Mouse (Mus musculus): Measurements from ENCODE around the gene Phactr4.
"Not testable (repeated sequence)": the region's sequence is repeated elsewhere in the genome, so short reads cannot be mapped to it uniquely, and the experiment has no call there.

Gene Phactr4

DNA sequence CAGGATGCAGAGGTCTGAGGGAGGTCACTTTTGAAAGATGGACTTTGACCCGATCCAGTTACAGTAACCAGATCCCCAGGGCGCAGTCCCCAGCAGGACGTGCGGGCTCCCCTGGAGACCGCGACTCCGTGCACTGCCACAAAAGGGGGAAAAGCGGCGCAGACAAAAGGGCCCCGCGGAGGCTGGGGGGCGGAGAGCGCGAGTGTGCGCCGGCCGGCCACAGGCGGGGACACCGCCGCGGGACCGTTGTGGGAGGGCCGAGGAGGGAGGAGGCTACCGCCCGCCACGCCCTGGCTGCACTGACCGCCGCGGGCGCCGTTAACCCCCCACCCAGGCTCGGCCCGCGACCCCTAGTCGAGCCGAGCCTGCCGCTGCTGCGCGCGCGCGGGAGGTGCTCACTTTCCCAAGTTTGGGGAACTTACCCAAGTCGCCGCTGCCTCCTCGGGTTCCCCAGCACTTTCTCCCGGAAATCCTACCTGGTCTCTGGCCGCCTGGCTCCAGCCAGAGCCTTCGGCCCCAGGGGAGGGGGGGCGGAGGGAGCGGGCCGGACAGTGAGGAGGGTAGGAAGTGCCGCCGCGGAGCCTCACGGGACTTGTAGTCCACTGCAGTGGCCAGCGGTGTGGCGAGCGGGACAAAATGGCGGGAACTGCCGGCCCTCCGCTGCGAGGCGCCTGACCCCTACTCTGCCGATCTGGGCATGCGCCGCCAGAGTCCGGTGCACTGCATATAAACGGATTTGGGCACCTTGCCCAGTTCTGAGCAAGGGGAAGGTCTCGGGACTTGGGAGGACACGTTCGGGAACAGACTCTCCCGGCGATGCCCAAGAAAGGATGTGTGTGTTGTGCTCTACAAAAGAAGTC is at the start of gene Phactr4:
Gene Phactr4, minus strand, starts transcription at position 567 of the 860 bp plus-strand sequence.
- in situ Hi-C loops (cut with MseI, MboI) = no loop called here

DNA sequence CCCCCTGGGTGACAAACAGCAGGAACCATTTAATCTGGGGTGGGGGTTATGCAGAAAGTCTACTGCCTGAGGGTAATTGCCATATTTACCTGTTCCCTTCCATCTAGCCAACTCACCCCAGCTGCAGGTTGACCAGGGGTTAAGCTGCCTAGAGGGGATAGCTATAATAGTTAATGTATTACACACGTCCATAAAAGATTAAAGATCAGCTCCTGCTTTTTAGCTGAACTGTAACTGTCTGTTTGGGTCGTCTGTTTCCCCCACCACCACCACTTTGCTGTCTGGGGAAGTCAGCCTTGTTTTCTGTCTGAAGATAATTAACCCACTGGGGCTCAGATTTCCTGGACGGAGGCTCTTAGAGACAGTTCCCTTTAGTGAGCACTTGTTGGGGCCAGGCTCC is 47.6 kb upstream of the Phactr4 start:
- in situ Hi-C loops (cut with MseI, MboI) = no loop called here

DNA sequence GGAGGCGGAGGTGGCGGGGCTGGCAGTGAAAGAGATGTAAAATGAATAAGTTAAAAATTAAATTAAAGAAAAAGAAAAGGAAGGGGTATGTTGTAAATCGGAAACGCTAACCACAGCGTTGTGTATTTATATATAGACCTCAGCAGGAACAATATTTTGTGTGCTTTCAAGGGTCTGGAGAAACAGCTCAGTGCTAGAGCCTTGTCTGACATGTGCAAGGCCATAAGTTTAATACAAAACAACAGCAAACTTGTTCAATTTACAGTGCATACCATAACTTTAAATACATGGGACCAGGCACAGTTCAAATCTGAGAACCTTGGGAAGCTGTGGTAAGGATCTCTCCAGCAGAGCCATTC is 41.9 kb upstream of the Phactr4 start:
- in situ Hi-C loops (cut with MseI, MboI) = no loop called here

DNA sequence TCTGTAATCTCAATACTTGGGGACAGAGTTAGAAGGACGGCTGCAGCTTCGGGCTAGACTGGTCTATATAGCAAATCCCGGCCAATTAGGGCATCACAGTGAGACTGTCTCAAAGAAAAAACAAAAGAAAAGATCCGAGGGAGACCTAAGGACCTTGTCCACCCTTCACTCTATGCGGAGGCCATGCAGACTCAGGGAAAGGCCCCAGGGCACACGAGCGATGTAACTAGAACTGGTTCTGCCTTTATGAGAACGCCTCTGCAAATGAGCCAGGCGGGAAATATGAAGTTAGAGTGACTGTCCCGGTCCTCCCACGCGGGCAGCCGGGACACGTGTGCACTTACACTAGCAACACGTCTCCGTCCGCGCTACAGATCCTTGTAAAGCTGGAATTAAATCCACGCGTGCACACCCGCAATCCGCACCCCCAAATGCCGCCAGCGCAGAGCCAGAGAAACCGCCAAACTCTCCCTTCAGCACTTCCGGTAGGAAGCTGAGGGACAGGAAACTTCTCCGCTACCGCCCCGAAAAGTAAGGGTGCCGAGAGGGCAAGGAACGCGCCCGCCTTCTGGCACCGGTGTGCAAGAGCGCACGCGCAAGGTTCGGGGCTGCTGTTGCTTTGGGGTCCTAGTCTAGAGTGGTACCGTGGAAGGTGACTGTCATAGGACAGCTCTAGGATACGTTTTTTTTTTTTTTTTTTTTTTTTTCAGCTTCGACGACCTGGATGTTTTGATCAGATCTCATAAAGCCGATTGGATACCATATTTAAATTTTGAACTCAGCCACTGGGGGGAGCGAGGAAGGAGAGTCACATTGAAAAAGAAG is 41.4 kb upstream of the Phactr4 start, which contains the start of gene Med18:
Gene Med18, minus strand, starts transcription at position 492 of the 825 bp plus-strand sequence.
- in situ Hi-C loops (cut with MseI, MboI) = no loop called here

DNA sequence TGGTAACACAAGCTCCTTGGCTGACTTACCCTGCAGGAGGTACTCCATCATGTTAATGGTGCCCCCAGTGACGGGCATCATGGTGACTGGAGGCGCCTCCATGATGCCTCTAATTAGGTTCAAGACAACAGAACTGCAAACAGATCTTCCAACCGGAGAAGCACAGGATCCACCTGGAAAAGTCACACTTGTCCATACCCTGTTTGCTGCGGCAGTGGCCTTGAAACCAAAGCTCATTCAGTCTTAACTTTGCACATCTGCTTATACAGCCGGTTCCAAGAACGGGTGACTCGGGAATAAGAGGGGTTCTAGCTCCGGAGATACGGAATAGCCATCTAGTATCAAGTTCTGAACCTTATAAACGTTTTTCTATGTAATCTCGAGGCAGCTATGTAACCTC is 40.5 kb upstream of the Phactr4 start:
- in situ Hi-C loops (cut with MseI, MboI) = no loop called here

DNA sequence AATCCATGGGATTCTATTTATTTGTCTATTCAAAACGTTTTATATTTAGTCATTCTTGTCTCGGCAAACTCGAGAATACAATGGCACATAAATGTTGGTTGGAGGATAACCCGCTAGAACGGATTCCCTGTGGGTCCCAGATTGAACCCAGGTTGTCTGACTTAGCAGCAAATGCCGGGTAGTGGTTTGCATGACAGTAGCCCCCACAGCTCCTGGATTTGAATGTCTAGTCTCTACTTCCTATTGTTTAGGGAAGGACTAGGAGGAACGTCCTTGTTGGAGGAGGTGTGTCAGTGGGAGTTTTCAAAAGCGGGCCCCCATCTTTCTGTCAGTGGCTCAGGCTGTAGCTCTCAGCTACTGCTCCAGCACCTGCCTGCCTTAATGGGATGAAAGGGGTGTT is 37.9 kb upstream of the Phactr4 start:
- in situ Hi-C loops (cut with MseI, MboI) = no loop called here

DNA sequence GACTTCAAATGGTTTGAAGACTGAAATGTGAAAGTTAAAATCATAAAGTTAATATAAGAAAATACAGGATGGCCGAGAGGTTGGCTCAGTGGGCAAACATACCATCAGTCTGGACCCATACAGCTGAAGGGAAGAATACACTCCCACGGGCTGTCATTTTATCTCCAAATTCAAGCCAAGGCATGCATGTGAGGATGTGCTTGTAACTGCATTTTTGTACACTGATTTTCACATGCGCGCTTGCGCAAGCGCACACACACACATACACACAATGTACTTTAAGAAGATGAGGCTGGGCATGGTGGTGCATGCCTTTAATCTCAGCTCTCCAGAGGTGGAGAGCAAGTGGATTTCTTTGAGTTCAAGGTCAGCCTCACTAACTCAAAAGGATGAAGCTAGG is 33.3 kb upstream of the Phactr4 start:
- in situ Hi-C loops (cut with MseI, MboI) = no loop called here

DNA sequence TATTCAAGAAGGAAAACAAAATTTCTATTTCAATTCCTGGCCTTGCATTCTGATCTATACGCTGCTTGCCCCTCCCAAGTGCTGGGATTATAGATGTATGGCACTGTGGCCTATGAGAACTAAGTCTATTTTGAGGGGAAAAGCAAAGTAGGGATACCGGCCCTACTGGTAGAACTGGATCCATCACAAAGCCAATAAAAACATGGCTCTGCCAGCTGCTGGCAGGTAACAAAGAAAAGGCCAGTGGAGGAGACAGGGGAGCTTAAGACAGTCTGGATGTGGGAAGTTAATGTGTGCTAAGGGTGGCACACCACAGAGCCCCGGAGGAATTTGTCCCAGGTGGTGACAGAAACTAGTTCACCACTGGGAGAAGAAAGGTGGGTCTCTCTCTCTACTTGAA is 32.9 kb upstream of the Phactr4 start:
- in situ Hi-C loops (cut with MseI, MboI) = no loop called here

DNA sequence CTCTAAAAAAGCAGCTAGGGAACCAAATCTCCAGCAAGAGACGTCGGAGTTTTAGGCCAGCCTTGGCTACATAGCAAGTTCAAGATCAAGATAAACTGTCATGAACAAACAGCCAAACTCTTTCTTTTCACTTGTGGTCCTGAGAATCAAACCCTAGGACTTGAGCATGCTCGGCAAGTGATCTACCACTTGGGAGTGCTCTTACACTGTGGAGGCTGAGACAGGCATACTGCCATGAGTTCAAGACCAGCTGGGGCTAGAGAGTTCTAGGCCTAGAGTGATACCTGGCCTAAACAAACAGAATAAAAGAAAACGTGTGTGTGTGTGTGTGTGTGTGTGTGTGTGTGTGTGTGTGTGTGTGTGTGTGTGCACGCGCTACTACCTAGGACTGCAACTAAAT is 31.9 kb upstream of the Phactr4 start:
- in situ Hi-C loops (cut with MseI, MboI) = no loop called here

DNA sequence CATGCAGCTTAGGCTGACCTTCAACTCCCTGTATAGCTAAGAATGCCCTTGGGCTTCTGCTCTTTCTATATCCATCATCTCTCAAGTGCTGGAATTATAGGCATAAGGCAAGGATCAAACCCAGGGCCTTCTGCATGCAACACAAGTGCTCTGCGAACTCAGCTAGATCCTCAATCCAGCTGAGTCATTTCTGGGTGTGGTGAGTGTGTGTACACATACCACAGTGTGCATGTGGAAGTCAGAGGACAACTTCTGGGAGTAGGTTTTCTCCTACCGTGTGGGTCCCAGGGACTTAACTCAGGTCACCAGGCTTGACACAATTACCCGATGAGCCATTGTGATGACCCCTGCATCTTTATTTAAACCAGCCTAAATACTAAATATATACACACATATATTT is 27.5 kb upstream of the Phactr4 start:
- in situ Hi-C loops (cut with MseI, MboI) = no loop called here

DNA sequence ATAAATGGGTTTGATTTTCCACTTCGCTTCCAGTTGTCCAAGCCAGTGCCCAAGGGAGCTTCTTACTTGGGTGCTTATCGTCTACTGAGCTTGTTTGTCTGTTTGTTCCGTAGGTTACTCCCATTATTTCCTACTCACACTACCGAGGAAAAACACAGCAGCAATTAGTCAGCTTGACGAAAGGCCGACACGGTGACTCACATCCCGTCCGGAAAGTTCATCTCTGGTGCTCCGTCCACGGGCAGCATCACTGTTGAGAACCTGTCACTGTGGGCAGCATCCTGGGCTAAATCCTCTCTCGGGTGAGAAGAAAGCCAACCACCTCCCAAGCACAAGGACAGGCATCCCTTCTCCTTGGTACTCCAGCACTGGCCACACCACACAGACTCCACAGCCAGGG is 23.8 kb upstream of the Phactr4 start:
- in situ Hi-C loops (cut with MseI, MboI) = no loop called here

DNA sequence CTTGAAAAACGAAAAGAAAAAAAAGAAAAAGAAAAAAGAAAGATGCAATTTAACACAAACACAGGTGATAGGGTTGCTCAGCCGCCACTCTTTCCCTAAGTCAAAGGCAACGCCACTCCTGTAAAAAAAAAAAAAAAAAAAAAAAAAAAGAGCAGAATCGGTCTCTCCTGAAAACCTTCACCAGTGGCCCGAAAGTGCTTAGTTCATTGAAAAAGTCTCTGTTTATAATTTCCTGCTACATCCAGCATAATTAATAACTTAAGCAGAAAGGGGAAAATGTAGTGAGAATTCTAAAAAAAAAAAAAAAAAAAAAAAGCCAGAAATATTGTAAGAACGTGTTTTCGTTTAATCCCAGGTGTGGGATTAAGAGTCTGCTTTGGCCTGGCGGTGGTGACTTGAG is 22.2 kb upstream of the Phactr4 start:
- in situ Hi-C loops (cut with MseI, MboI) = no loop called here

DNA sequence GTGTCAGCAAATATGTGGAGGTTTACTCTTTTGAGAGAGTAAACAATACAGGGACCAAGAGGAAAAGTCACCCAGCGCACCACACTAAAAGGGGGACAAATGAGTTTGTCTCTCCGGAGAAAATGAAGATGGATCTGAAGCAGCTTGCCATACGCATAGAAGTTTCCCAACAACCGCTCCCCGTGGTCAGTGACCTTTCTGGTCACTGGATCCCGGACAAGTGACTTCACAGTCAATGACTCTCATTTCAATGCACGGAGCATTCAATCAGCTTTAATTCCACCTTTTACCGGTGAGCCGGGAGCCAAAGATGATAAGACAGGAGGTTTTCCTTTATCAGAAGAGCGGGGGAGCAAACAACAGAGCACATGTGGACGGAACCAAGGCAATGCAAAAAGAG is 15.6 kb upstream of the Phactr4 start:
- in situ Hi-C loops (cut with MseI, MboI) = no loop called here

DNA sequence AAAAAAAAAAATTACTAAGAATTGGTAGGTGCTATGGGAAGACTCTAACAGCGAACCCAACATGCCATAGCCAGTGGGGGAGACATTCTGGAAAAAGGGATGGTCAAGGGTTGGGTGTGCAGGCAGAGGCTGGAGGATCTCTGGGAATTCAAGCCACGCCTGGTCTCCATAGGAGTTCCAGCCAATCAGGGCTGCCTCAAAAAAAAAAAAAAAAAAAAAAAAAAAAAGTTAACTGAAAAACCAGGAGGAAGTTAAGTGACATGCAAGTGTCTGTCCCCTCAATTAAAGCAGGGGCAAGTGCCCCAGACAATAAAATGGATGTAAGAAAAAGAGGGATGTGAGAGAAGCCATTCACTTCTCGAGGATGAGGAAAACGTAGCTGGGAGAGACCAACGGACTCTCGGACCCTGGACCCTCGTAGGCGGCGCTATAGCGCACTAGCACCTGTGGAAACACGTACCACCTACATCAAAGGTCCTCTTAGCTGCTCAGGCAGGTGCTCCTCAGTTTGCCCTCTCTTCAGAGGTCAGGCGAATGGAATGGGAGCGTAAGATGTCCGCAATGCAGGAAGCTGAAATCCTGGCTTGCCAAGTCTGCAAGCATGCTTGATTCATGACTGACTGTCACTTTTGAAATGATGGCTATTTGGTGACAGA is 10.6 kb upstream of the Phactr4 start:
- in situ Hi-C loops (cut with MseI, MboI) = no loop called here

DNA sequence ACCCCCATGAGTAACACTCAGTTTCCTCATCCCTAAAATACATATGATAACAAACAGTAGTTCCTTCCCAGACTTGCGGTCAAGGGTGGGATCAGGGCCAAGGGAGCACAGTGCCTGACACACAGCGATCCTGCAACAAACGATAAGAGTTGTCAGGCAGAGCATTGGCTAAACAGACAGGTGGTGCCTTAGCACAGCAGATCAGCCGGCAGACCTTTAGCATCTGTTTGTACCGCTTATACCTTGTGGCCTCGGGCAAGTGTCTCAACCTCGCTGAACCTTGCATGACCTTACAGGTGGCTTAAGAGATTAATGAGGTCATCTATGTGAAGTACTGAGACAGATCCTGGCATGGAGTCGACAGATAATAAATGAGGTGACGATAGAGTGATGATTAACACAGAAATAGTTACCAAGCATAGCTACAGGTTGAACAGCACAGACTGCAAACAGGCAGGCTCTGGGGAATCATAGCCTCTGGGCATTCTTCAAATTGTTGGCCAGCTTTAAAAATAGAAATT is 5.8 kb upstream of the Phactr4 start:
- in situ Hi-C loops (cut with MseI, MboI) = no loop called here

DNA sequence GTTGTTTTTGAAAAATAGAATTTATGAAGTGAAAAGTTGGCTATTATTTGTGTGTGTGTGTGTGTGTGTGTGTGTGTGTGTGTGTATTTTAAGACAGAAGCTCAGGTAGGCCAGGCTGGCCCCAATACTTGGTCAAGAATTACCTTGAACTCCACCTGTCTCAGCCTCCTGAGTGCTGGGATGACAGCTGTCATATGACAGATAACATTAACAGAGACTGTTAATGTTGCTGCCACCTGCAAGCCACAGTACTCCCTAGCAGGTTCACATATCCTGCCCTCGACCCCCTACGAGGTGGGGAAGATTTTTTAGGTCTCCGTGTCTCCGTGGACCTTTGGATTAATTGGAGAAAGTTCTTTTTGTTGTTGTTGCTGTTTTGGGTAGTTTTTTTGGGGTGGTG is 5.2 kb upstream of the Phactr4 start:
- in situ Hi-C loops (cut with MseI, MboI) = no loop called here

DNA sequence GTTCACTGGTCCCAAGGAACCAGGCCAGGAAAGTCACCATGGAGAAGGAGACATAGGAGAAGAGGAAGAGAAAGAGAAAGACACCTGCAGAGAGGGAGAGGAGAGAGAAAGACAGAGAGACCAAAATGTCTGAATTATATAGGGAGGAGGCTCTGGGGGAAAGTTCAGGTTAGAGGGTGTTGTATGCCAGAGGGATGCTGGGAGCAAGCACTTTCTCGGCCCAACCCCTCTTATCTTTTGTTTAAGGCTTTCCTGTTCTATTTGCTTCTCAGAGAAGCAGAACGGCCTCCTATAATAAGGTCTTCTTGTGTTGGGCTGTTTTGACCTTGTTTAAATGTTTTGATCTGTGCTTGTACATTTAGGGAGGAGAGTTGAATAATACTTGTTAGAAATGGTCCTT is 3.7 kb upstream of the Phactr4 start:
- in situ Hi-C loops (cut with MseI, MboI) = no loop called here

DNA sequence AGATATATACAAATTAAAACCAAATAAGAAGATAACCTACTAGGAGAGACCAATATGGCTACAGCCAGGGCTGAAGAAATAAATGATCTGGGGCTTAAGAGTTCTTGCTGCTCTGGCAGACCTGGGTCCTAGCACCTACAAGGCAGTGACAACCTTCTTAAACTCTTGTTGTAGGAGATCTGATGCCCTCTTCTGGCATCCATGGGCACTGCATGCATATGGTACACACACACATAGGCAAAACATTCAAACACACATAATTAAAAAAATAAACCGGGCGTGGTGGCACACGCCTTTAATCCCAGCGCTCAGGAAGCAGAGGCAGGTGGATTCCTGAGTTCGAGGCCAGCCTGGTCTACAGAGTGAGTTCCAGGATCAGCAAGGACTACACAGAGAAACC is 2.5 kb upstream of the Phactr4 start:
- in situ Hi-C loops (cut with MseI, MboI) = no loop called here

DNA sequence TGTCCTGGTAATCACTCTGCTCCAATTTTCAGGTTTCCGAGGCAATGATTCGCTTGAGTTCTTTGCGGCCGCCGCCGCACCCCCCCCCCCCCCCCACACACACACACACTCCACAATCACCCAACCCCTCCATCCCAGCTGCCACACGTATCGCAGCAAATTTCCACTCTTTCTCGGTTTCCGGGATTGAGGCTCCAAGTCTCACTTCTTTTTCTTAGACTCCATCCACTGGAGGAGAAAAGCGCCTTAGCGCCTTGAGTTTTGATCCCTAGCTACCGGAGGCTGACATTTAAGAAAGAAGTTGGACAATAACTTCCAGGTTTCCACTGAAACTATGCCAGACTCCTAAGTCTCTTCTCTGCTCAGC is 750 bp downstream of the Phactr4 start:
- in situ Hi-C loops (cut with MseI, MboI) = no loop called here

DNA sequence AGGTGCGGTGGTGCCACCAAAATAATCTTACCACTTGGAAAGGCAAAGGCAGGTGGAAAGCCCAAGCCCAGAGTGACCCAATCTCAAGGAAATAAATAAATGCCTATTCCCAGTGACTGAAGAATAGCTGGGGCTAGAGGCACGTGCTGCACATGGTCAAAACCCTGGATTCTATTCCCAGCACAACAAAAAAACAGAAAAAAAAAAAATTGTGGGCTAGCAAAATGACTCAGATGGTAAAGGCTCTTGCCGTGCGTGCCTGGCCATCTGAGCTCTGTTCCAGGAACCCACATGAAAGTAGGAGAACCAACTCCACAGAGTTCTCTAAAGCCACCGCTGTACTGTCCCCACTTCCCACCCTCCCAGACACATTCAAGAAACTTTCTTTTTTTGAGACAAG is 1.8 kb downstream of the Phactr4 start:
- in situ Hi-C loops (cut with MseI, MboI) = no loop called here

DNA sequence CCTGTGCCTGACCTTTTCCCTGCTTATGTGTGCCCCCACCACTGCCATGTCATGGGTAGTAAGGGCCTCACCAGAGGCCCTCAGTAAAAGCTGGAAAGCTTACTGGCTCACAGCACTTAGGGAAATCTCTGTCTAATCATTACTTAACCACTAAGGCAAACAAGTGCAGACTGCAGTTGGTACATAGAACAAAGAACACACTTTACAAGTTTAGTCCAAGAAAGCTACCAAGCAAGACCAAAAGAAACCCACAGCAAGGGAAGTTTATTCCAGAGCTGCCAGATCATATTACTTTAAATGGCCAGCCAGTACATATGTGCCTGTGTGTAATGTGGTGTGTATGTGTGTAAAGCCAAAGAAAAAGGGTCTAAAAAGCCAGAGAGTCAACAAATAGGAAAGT is 6.3 kb downstream of the Phactr4 start:
- in situ Hi-C loops (cut with MseI, MboI) = no loop called here

DNA sequence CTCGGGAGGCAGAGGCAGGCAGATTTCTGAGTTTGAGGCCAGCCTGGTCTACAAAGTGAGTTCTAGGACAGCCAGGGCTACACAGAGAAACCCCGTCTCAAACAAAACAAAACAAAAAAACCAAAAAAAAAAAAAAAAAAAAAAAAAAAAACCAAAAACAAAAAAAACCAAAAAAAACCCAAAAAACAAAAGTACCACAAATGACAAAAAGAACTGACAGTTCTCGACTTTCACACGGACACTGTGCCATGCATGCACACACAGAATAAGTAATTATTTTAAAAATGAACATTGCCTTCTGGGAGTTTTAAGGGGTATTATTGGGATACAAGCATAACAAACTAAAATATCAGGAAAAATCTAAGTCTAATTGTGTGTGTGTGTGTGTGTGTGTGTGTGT is 9.0 kb downstream of the Phactr4 start:
- in situ Hi-C loops (cut with MseI, MboI) = not testable (repeated sequence)
